Mouse (Mus musculus) heart, embryonic 10.5 days (tissue): ENCODE results near the gene Phlpp1. TPM values are rescaled to one million over a fixed set of nuclear protein-coding genes. Genes with fewer than 3 reads are reported as not detected.

ENCODE experiments used
- DNase-seq: peaks from one replicate; pipeline ENCODE4 v3.0.0-alpha.2; 2017; ENCODE audit warnings: low spot score
- H3K27ac ChIP-seq: fragments of 300-500 bp; sonication (generic); 2 replicates; pipeline ENCODE4 v1.5.1; 2016; ENCODE audit warnings: mild to moderate bottlenecking
- H3K27me3 ChIP-seq: fragments of 300-500 bp; sonication (generic); 2 replicates; pipeline ENCODE4 v1.6.1; 2016; ENCODE audit warnings: mild to moderate bottlenecking; ENCODE audit not compliant: poor library complexity, insufficient read depth, severe bottlenecking
- H3K36me3 ChIP-seq: fragments of 300-500 bp; sonication (generic); 2 replicates; pipeline ENCODE4 v1.6.1; 2016; ENCODE audit warnings: mild to moderate bottlenecking, moderate library complexity
- H3K4me1 ChIP-seq: fragments of 300-500 bp; sonication (generic); 2 replicates; pipeline ENCODE4 v1.6.1; 2016; ENCODE audit warnings: mild to moderate bottlenecking
- H3K4me3 ChIP-seq: fragments of 300-500 bp; sonication (generic); 2 replicates; pipeline ENCODE4 v1.5.1; 2016; ENCODE audit warnings: mild to moderate bottlenecking, moderate library complexity
- H3K9me3 ChIP-seq: fragments of 300-500 bp; sonication (generic); 2 replicates; pipeline ENCODE4 v1.6.1; 2016; ENCODE audit warnings: mild to moderate bottlenecking, moderate library complexity
- WGBS: fragments of 180-500 bp; shearing (Covaris S2); methylation state at CpG from one replicate; pipeline ENCODE4 v1.1.7; 2016; 5-methylcytosine and 5-hydroxymethylcytosine counted together
- polyA plus RNA-seq: library from polyadenylated mRNA; unstranded; fragments of >200 nt; fragmentation: Nextera tagmentation; extraction: Ambion mirVana; gene quantifications from 2 replicates; pipeline ENCODE4 v1.2.1, GENCODE M21; 2016

Gene Phlpp1
- polyA plus RNA-seq, 1 experiment from 2014 or later: 4.2 TPM

DNA sequence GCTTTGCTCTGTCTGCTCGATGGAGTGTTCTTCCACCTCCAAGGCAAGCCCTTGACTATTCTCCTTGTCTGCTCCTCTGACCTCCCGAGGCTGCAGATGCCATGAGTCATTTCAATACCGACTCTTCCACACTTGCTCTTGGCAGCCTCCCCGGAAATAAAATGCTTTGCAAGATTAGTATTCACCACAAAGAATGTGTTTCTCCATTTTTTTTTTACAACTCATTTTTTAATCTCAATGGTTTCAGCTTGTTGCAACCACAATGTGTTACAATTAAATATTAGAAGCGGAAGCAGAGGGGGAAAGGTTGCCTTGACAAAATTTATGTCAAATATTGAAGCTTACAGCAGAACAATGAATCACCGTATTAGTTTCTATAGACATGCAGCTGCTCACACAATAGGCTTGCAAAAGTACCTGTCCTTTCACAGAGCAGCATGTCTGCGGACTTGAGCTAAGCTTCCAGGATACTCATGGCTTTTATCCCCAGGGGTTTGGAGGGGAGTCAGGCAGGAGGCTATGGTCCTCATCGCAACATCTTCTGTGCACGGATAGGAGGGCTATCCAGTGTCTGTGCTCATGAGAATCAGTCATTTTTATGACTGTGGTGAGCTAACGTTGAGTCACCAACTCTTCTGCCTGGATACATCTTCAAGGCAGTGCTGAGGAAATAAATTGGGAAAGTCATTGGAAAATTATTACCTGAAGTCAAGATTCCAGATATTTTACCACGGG lies 229.5 kb downstream of the Phlpp1 start:
- no peaks in the 10 kb centered on the region for H3K4me1 ChIP-seq
- WGBS: 76% methylated on average over 11 of the region's 11 CpGs
- no peak overlapping the region for H3K4me3 ChIP-seq
- H3K27ac ChIP-seq: no peak overlapping the region
- H3K9me3 ChIP-seq: no peaks in the 10 kb centered on the region
- no peak for DNase-seq
- H3K36me3 ChIP-seq: no peaks in the 10 kb centered on the region
- H3K27me3 ChIP-seq: no peaks in the 10 kb centered on the region

DNA sequence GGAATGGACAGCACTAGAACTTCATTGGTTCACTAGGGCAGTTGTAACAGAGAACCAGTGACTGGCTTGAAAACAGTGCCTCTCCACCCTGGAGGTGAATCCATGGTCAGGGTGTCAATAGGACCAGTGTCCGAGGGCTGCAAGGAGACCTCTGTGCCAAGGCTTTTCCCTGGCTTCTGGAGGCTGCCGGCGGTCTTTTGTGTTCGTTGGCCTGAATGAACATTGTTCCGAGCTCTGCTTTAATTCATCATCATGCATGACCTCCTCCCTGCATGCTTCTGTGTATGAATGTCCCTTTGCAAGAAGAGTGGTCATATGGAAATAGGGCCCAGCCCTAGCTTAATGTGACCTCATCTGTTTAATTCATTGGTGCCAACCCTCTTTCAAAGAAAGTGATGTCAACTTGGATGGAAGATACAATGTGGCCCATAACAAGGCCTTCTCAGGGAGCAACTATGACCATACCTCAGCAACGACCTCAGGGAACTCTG lies 231.5 kb downstream of the Phlpp1 start:
- Histone ChIP-seq H3K36me3 (no peaks in the 10 kb centered on the region), H3K27ac (no peak overlapping the region), H3K27me3 (no peaks in the 10 kb centered on the region), H3K4me3 (no peak overlapping the region), H3K4me1 (0 out of 2 replicates have a peak, but pooled peaks cover 7% of the 10 kb centered on the region), H3K9me3 (no peaks in the 10 kb centered on the region)
- DNase-seq: no peak
- WGBS: 90% methylated on average over 6 of the region's 6 CpGs

- Histone ChIP-seq H3K9me3 (no peaks in the 10 kb centered on the region), H3K4me3 (no peak overlapping the region), H3K27me3 (no peaks in the 10 kb centered on the region), H3K4me1 (0 out of 2 replicates have a peak, but pooled peaks cover 9% of the 10 kb centered on the region), H3K27ac (no peak overlapping the region), H3K36me3 (no peaks in the 10 kb centered on the region)
- DNase-seq: no peak
- 62% methylated on average over 1 of the region's 1 CpGs for WGBS
Measured at GRCm38 (mm10) chr1:106406852-106407251, 235.3 kb downstream of the Phlpp1 start.

- Histone ChIP-seq H3K27me3 (no peaks in the 10 kb centered on the region), H3K4me3 (no peak overlapping the region), H3K4me1 (0 out of 2 replicates have a peak, but pooled peaks cover 9% of the 10 kb centered on the region), H3K36me3 (no peaks in the 10 kb centered on the region), H3K27ac (peak overlapping the region; percentile 30; the same call in 1 of the 2 replicates), H3K9me3 (no peaks in the 10 kb centered on the region)
- DNase-seq: no peak
- 45% methylated on average over 7 of the region's 7 CpGs for WGBS
Measured at GRCm38 (mm10) chr1:106407963-106408440, 236.4 kb downstream of the Phlpp1 start.

DNA sequence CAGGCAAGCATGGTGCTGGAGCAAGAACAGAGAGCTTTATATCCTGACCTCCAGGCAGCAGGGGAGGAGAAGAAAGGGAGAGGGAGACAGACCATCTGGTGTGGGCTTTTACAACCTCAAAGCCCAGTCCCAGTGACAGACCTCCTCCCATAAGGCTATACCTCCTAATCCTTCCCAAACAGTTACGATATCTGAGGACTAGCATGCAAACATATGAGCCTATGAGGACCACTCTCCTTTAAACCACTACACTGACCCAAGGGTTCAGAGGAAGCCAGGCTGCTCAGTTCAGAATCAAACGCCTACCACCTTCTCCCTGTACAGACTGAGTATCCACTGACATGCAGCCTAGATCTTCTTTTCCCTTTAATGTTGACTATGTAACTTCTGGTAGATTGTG lies 239.3 kb downstream of the Phlpp1 start:
- Histone ChIP-seq H3K36me3 (no peaks in the 10 kb centered on the region), H3K27me3 (no peaks in the 10 kb centered on the region), H3K4me3 (no peak overlapping the region), H3K4me1 (0 out of 2 replicates have a peak, but pooled peaks cover 9% of the 10 kb centered on the region), H3K9me3 (no peaks in the 10 kb centered on the region), H3K27ac (no peak overlapping the region)
- DNase-seq: no peak
- WGBS: 88% methylated on average over 2 of the region's 2 CpGs

DNA sequence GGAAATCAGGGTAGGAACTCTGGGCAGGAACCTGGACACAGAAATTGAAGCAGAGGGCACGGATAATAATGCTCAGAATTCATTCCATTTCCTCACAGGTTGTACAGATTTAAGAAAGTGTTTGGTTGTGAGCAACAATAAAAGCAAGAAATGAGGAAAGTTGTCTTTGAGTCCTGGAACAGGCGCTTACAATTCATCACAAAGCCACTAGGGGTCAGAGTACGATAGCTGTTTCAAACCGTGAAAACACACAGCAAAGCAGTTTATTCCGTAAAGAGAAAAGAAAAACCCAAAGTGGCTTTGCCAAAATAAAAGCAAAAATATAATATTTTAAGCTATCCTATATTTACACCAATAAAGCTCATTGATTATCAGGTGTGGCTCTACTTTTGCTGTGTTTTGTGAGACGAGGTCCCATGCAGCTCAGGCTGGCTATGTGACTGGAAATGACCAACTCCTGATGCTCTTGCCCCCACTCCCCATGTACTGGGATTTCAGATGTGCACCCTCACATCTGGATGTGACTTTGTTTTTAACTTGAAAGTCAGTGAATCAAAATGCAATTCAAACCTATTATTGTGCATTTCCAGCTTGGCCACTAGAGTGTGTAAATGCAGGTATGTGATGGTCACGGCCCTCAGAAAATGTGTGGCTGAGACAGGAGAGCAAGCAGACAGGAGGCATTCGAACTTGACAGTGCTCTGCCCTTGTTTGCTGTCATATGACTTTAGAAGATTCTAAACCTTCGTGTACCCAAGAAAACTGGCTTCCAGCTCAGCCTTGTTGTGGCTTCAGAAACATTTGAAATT lies 253.8 kb downstream of the Phlpp1 start:
- H3K9me3 ChIP-seq: no peaks in the 10 kb centered on the region
- WGBS: 38% methylated on average over 9 of the region's 9 CpGs
- no peak for DNase-seq
- H3K4me1 ChIP-seq: no peaks in the 10 kb centered on the region
- no peak overlapping the region for H3K27ac ChIP-seq
- no peak overlapping the region for H3K4me3 ChIP-seq
- no peaks in the 10 kb centered on the region for H3K36me3 ChIP-seq
- no peaks in the 10 kb centered on the region for H3K27me3 ChIP-seq

DNA sequence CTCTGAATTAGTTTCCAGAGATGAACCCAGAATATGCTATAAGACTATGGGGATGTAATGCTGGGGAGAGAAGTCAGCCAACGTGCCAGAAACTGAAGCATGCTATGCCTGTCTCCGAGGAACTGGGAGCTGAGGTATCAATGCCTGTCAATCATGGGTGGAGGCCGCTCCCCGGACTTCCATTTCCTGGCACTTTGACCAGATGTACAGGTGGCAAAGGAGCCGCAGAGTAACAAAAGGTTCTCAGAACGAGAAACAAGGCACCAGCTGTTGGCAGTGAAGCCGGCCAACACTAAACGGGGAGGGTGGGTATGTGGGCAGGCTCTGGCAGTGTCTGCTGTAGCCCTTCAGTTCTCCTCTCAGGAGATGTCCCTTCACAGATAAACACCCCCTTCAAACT lies 256.6 kb downstream of the Phlpp1 start:
- Histone ChIP-seq H3K4me3 (no peak overlapping the region), H3K36me3 (no peaks in the 10 kb centered on the region), H3K27me3 (no peaks in the 10 kb centered on the region), H3K4me1 (no peaks in the 10 kb centered on the region), H3K27ac (no peak overlapping the region), H3K9me3 (no peaks in the 10 kb centered on the region)
- WGBS: 57% methylated on average over 8 of the region's 8 CpGs
- DNase-seq: no peak

- no peaks in the 10 kb centered on the region for H3K27me3 ChIP-seq
- 82% methylated on average over 4 of the region's 4 CpGs for WGBS
- H3K9me3 ChIP-seq: no peaks in the 10 kb centered on the region
- no peak for DNase-seq
- H3K4me1 ChIP-seq: no peaks in the 10 kb centered on the region
- H3K4me3 ChIP-seq: no peak overlapping the region
- no peaks in the 10 kb centered on the region for H3K36me3 ChIP-seq
- no peak overlapping the region for H3K27ac ChIP-seq
Measured at GRCm38 (mm10) chr1:106428580-106428979, 257.0 kb downstream of the Phlpp1 start.

DNA sequence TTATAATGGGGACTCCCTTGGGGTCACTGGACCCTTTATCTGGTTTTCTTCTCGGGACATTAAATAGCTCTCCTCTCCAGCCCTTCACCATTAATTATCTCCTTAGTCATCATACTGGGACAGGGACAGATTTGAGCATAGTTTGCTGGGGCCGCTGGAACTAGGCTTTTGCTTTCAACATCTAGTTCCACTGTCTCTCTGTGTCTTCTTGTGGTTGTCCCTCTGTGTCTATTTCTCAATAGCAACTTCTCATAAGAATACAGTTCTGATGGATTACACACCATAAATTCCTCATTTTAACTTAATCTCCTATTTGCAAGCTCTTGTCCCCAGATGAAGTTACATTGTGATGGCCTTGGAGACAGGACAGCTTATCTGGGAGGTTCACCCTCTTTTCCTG lies 262.0 kb downstream of the Phlpp1 start:
- no peaks in the 10 kb centered on the region for H3K36me3 ChIP-seq
- H3K27me3 ChIP-seq: no peaks in the 10 kb centered on the region
- no peak overlapping the region for H3K4me3 ChIP-seq
- no peaks in the 10 kb centered on the region for H3K9me3 ChIP-seq
- no peak overlapping the region for H3K27ac ChIP-seq
- DNase-seq: no peak
- no peaks in the 10 kb centered on the region for H3K4me1 ChIP-seq
- WGBS: 67% methylated on average over 2 of the region's 2 CpGs

Other genes with a start within 250 kb of the Phlpp1 start
- 1.8 and 2.4 TPM in 2 replicates for gene Zcchc2, start 181.3 kb upstream of the Phlpp1 start, polyA plus RNA-seq